Mouse (Mus musculus) myocyte (in vitro differentiated cells): Measurements from ENCODE around the gene Hist1h2br. TPM values are rescaled to one million over a fixed set of nuclear protein-coding genes. Genes with fewer than 3 reads are reported as not detected.
"Not testable (repeated sequence)": the region's sequence is repeated elsewhere in the genome, so short reads cannot be mapped to it uniquely, and the experiment has no call there.

Experiments used
- H3K27me3 ChIP-seq: one replicate; pipeline ENCODE4 v1.6.1; 2011; ENCODE audit not compliant: control insufficient read depth, insufficient read depth, insufficient read length
- H3K36me3 ChIP-seq: one replicate; pipeline ENCODE4 v1.6.1; 2011; ENCODE audit not compliant: control insufficient read depth, insufficient read depth
- H3K4me2 ChIP-seq: one replicate; pipeline ENCODE4 v1.6.1; 2011; ENCODE audit warnings: low read depth, control low read depth
- H3K4me3 ChIP-seq: one replicate; pipeline ENCODE4 v1.5.1; 2011; ENCODE audit warnings: mild to moderate bottlenecking, control low read depth, moderate library complexity
- H3K79me2 ChIP-seq: one replicate; pipeline ENCODE4 v1.6.1; 2011; ENCODE audit not compliant: control insufficient read depth, insufficient read depth
- H3ac ChIP-seq: one replicate; pipeline ENCODE4 v1.6.1; 2011; ENCODE audit not compliant: control insufficient read depth, insufficient read length
- CEBPB ChIP-seq: IDR thresholded peaks from 2 replicates; pipeline ENCODE4 v1.6.1; 2011; ENCODE audit warnings: mild to moderate bottlenecking, moderate library complexity; ENCODE audit not compliant: poor library complexity, insufficient read depth, severe bottlenecking
- E2F4 ChIP-seq: IDR thresholded peaks from one replicate; pipeline ENCODE4 v1.6.1; 2011; ENCODE audit warnings: mild to moderate bottlenecking, control low read depth, moderate library complexity; ENCODE audit not compliant: insufficient read depth
- MAX ChIP-seq: IDR thresholded peaks from one replicate; pipeline ENCODE4 v1.6.1; 2011; ENCODE audit warnings: low read depth, mild to moderate bottlenecking, control low read depth
- MYOD1 ChIP-seq, 3 experiments: IDR thresholded peaks; one replicate each; pipeline ENCODE4 v1.6.1; 2011; ENCODE audit warnings: control low read depth in 2 of 3, low read depth in 2 of 3, mild to moderate bottlenecking in 2 of 3, moderate library complexity in 1 of 3; ENCODE audit not compliant: insufficient read length in 2 of 3, control insufficient read depth in 1 of 3
- MYOG ChIP-seq, 3 experiments: IDR thresholded peaks; one replicate each; pipeline ENCODE4 v1.6.1; 2011; ENCODE audit warnings: control low read depth in 2 of 3, low read depth in 2 of 3, mild to moderate bottlenecking in 2 of 3; ENCODE audit not compliant: insufficient read length in 2 of 3, control insufficient read depth in 1 of 3, insufficient read depth in 1 of 3
- POLR2A ChIP-seq: IDR thresholded peaks from one replicate; pipeline ENCODE4 v1.6.1; 2011; ENCODE audit warnings: low read depth, mild to moderate bottlenecking, control low read depth, moderate library complexity; ENCODE audit not compliant: insufficient read length
- POLR2AphosphoS2 ChIP-seq: IDR thresholded peaks from one replicate; pipeline ENCODE4 v1.6.1; 2011; ENCODE audit warnings: low read depth, control low read depth; ENCODE audit not compliant: insufficient read length
- REST ChIP-seq: IDR thresholded peaks from one replicate; pipeline ENCODE4 v1.6.1; 2011; ENCODE audit warnings: mild to moderate bottlenecking, control low read depth, moderate library complexity; ENCODE audit not compliant: insufficient read depth, insufficient read length
- SRF ChIP-seq: IDR thresholded peaks from one replicate; pipeline ENCODE4 v1.6.1; 2011; ENCODE audit warnings: low read depth; ENCODE audit not compliant: control insufficient read depth, insufficient read length
- TCF12 ChIP-seq: IDR thresholded peaks from one replicate; pipeline ENCODE4 v1.6.1; 2011; ENCODE audit warnings: mild to moderate bottlenecking, control low read depth; ENCODE audit not compliant: poor library complexity, insufficient read depth, severe bottlenecking
- TCF3 ChIP-seq: IDR thresholded peaks from one replicate; pipeline ENCODE4 v1.6.1; 2011; ENCODE audit warnings: low read depth, control low read depth; ENCODE audit not compliant: insufficient read length
- USF1 ChIP-seq: IDR thresholded peaks from one replicate; pipeline ENCODE4 v1.6.1; 2011; ENCODE audit warnings: low read depth, mild to moderate bottlenecking, control low read depth, moderate library complexity
- polyA plus RNA-seq: library from polyadenylated mRNA; unstranded; fragments of >200 nt; fragmentation: generic; extraction: Trizol; gene quantifications from one replicate; pipeline ENCODE4 v1.2.1, GENCODE M21; 2012; ENCODE audit warnings: missing spikeins

Gene Hist1h2br
- polyA plus RNA-seq, 1 experiment = 71.7 TPM

- Histone ChIP-seq H3K4me3 (no peak overlapping the region), H3ac (no peak overlapping the region), H3K79me2 (no peaks in the 10 kb centered on the region), H3K4me2 (no peak overlapping the region), H3K27me3 (no peaks in the 10 kb centered on the region), H3K36me3 (no peaks in the 10 kb centered on the region)
- no peak for TF ChIP-seq E2F4
- TF ChIP-seq MYOG (IDR thresholded peaks at IDR 0.05; ENCODE audit: control insufficient read depth in 1 of 3, insufficient read depth in 1 of 3, insufficient read length in 2 of 3, low read depth in 2 of 3) = no peak
- no peak for TF ChIP-seq TCF12
- no peak for TF ChIP-seq SRF
- no peak for TF ChIP-seq USF1
- no peak for TF ChIP-seq MYOD1 (IDR thresholded peaks at IDR 0.05; ENCODE audit: control insufficient read depth in 1 of 3, insufficient read length in 2 of 3, low read depth in 2 of 3)
- TF ChIP-seq POLR2AphosphoS2 = no peak
- TF ChIP-seq CEBPB = no peak
These were observed 43.6 kb upstream of the Hist1h2br start for GRCm38 (mm10) chr13:21789925-21790324.

GRCm38 (mm10) chr13:21790601-21791283, 42.8 kb upstream of the Hist1h2br start:
- Histone ChIP-seq H3K27me3 (no peaks in the 10 kb centered on the region), H3ac (no peak overlapping the region), H3K4me2 (peak overlapping the region; percentile 12), H3K79me2 (no peaks in the 10 kb centered on the region), H3K4me3 (no peak overlapping the region), H3K36me3 (no peaks in the 10 kb centered on the region)
- TF ChIP-seq POLR2AphosphoS2 (no peak), E2F4 (no peak), USF1 (no peak)

GRCm38 (mm10) chr13:21795584-21795983, 38.0 kb upstream of the Hist1h2br start:
- Histone ChIP-seq H3K4me3 (no peak overlapping the region), H3ac (no peak overlapping the region)
- no peak for TF ChIP-seq POLR2AphosphoS2
- TF ChIP-seq E2F4 = no peak
- no peak for TF ChIP-seq POLR2A
- no peak for TF ChIP-seq TCF3
- TF ChIP-seq SRF = no peak
- TF ChIP-seq USF1 = no peak
- TF ChIP-seq REST = no peak
- TF ChIP-seq MAX = no peak
- TF ChIP-seq MYOD1 (IDR thresholded peaks at IDR 0.05; ENCODE audit: control insufficient read depth in 1 of 3, insufficient read length in 2 of 3, low read depth in 2 of 3) = no peak
- no peak for TF ChIP-seq TCF12
- no peak for TF ChIP-seq CEBPB
- TF ChIP-seq MYOG (IDR thresholded peaks at IDR 0.05; ENCODE audit: control insufficient read depth in 1 of 3, insufficient read depth in 1 of 3, insufficient read length in 2 of 3, low read depth in 2 of 3) = no peak

GRCm38 (mm10) chr13:21797163-21797562, 36.4 kb upstream of the Hist1h2br start:
- H3K4me2 ChIP-seq, H3K36me3 ChIP-seq, H3K27me3 ChIP-seq, H3ac ChIP-seq, H3K4me3 ChIP-seq, H3K79me2 ChIP-seq: not testable (repeated sequence)

More at GRCm38 (mm10) chr13:21795584-21795983, 38.0 kb upstream of the Hist1h2br start:
- Histone ChIP-seq H3K4me2 (no peak overlapping the region), H3K79me2 (no peaks in the 10 kb centered on the region), H3K27me3 (no peaks in the 10 kb centered on the region), H3K36me3 (no peaks in the 10 kb centered on the region)

DNA sequence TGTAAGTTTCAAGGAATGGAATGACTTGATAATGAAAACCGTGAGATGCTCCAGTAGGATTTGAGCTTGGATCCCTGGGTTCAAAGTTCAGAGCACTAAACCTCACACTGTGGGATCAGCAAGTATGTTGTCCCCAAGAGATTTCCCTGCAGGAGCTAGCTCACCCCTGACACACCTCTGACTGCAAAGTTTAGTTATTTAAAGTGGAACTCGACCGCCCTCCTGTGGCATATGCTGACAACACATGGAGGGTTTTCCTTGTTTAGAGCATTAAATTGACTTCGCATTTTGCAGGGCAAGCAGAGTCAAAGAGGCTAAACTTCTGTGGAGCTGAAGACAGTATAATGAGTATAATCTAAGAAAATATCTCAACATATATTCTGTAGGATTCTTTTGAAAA, 30.5 kb upstream of the Hist1h2br start:
- H3K79me2 ChIP-seq, H3K4me3 ChIP-seq, H3ac ChIP-seq, H3K27me3 ChIP-seq, H3K36me3 ChIP-seq, H3K4me2 ChIP-seq: not testable (repeated sequence)

- not testable (repeated sequence) for H3K27me3 ChIP-seq, H3K4me3 ChIP-seq, H3K4me2 ChIP-seq, H3ac ChIP-seq, H3K36me3 ChIP-seq, H3K79me2 ChIP-seq
These were observed 23.5 kb upstream of the Hist1h2br start, which contains the start of the genes Hist1h2bq and Hist1h2ao for GRCm38 (mm10) chr13:21810073-21810472. Gene Hist1h2bq (minus strand): TSS chr13:21810197. Gene Hist1h2ao (plus strand): TSS chr13:21810465.

GRCm38 (mm10) chr13:21811074-21811473, 22.5 kb upstream of the Hist1h2br start:
- H3K79me2 ChIP-seq, H3K4me3 ChIP-seq, H3ac ChIP-seq, H3K36me3 ChIP-seq, H3K27me3 ChIP-seq, H3K4me2 ChIP-seq: not testable (repeated sequence)

- H3K4me2 ChIP-seq = peak within 1 kb of the TSS; percentile 50
- not testable (repeated sequence) for H3K79me2 ChIP-seq, H3ac ChIP-seq, H3K27me3 ChIP-seq, H3K36me3 ChIP-seq, H3K4me3 ChIP-seq
These were observed 22.0 kb upstream of the Hist1h2br start, which contains the start of gene Hist1h4m for GRCm38 (mm10) chr13:21811539-21811938. Gene Hist1h4m (plus strand): TSS chr13:21811746.
